Mouse (Mus musculus) liver, embryonic 14.5 days (tissue): ENCODE results near the gene Baz2a. TPM values are rescaled to one million over a fixed set of nuclear protein-coding genes. Genes with fewer than 3 reads are reported as not detected.
"Not testable (repeated sequence)": the region's sequence is repeated elsewhere in the genome, so short reads cannot be mapped to it uniquely, and the experiment has no call there.

Experiments used
- ATAC-seq: fragments of 200-750 bp; cut with Nextera tagmentation; 2 replicates; pipeline ENCODE4 v1.8.0; 2017; ENCODE audit warnings: moderate number of reproducible peaks, mild to moderate bottlenecking, moderate library complexity; ENCODE audit not compliant: insufficient read depth
- DNase-seq, 3 experiments: peaks; one replicate each; pipeline ENCODE4 v3.0.0-alpha.2; 2012 to 2013; ENCODE audit warnings: low read depth in 3 of 3, low spot score in 3 of 3
- H3K27ac ChIP-seq: fragments of 300-500 bp; sonication (generic); 2 replicates; pipeline ENCODE4 v1.5.1; 2014; ENCODE audit warnings: moderate library complexity, mild to moderate bottlenecking, control low read depth, inconsistent platforms
- H3K27me3 ChIP-seq: fragments of 300-500 bp; sonication (generic); 2 replicates; pipeline ENCODE4 v1.6.1; 2014; ENCODE audit warnings: mild to moderate bottlenecking, low read length, moderate library complexity; ENCODE audit not compliant: control insufficient read depth, insufficient read depth
- H3K36me3 ChIP-seq: fragments of 300-500 bp; sonication (generic); replicated peaks from 2 replicates; pipeline ENCODE4 v1.6.1; 2014; ENCODE audit warnings: low read depth; ENCODE audit not compliant: control insufficient read depth, insufficient read depth
- H3K4me1 ChIP-seq, 2 experiments: fragments of 200-500 bp in 1 of 2; fragments of 300-500 bp in 1 of 2; sonication (generic) in 1 of 2; replicated peaks; 2 replicates each; pipeline ENCODE4 v1.6.1; 2012 to 2014; ENCODE audit warnings: antibody characterized with exemption in 1 of 2, inconsistent platforms in 1 of 2, low read length in 1 of 2; ENCODE audit not compliant: control insufficient read depth in 2 of 2, insufficient read depth in 2 of 2
- H3K4me2 ChIP-seq: fragments of 300-500 bp; sonication (generic); 2 replicates; pipeline ENCODE4 v1.6.1; 2014; ENCODE audit warnings: low read depth, mild to moderate bottlenecking, control low read depth, moderate library complexity
- H3K4me3 ChIP-seq, 2 experiments: fragments of 200-500 bp in 1 of 2; fragments of 300-500 bp in 1 of 2; sonication (generic) in 1 of 2; 2 replicates each; pipeline ENCODE4 v1.5.1; 2012 to 2014; ENCODE audit warnings: low read depth in 2 of 2, low read length in 2 of 2, mild to moderate bottlenecking in 2 of 2, control low read depth in 1 of 2, inconsistent platforms in 1 of 2, moderate library complexity in 1 of 2; ENCODE audit not compliant: insufficient read depth in 1 of 2
- H3K9ac ChIP-seq: fragments of 300-500 bp; sonication (generic); replicated peaks from 2 replicates; pipeline ENCODE4 v1.6.1; 2014; ENCODE audit warnings: mild to moderate bottlenecking, control low read depth, moderate library complexity
- H3K9me3 ChIP-seq: fragments of 300-500 bp; sonication (generic); 2 replicates; pipeline ENCODE4 v1.6.1; 2016; ENCODE audit warnings: low read length, mixed read lengths; ENCODE audit not compliant: control insufficient read depth
- CTCF ChIP-seq: IDR thresholded peaks from 2 replicates; pipeline ENCODE4 v1.5.1; 2016; ENCODE audit warnings: antibody characterized with exemption, low read depth, control low read depth
- EP300 ChIP-seq: IDR thresholded peaks from 2 replicates; pipeline ENCODE4 v1.6.1; 2016; ENCODE audit warnings: antibody characterized with exemption, low read depth
- WGBS: fragments of 180-500 bp; shearing (Covaris S2); extraction: QIAGEN DNeasy Blood & Tissue Kit; methylation state at CpG from one replicate; pipeline ENCODE4 v1.1.7; 2014; ENCODE audit not compliant: insufficient replicate concordance; 5-methylcytosine and 5-hydroxymethylcytosine counted together
- polyA plus RNA-seq, 2 experiments: library from polyadenylated mRNA; depleted of rRNA in 1 of 2; stranded (reverse) in 1 of 2; unstranded in 1 of 2; fragments of >200 nt; fragmentation: Nextera tagmentation in 1 of 2; extraction: Ambion mirVana in 1 of 2; gene quantifications; 2 replicates each; pipeline versions ENCODE4 v1.2.1 to v1.2.3; 2012 to 2014

Baz2a gene
- polyA plus RNA-seq, 2 experiments, result 9.1 to 9.5 TPM

GRCm38 (mm10) chr10:128149592-128149991 lies 58.2 kb downstream of the Baz2a start:
- DNase-seq (peak; percentile 61 to 64 (median 63)), ATAC-seq (peak; percentile 98)
- H3K4me1 ChIP-seq, result peaks cover 11 to 12% of the 10 kb centered on the region in 2 experiments
- peak overlapping the region; percentile 76 for H3K9ac ChIP-seq
- no peaks in the 10 kb centered on the region for H3K9me3 ChIP-seq
- 2% methylated on average over 5 of the region's 5 CpGs for WGBS
- no peaks in the 10 kb centered on the region for H3K27me3 ChIP-seq
- H3K4me3 ChIP-seq, result peak overlapping the region; percentile 59 to 63
- peak overlapping the region; percentile 81 for H3K4me2 ChIP-seq
- H3K36me3 ChIP-seq, result no peaks in the 10 kb centered on the region
- H3K27ac ChIP-seq, result peak overlapping the region; percentile 77
- TF ChIP-seq EP300 (no peak), CTCF (peak; percentile 81)

GRCm38 (mm10) chr10:128150941-128151340 lies 59.6 kb downstream of the Baz2a start:
- TF ChIP-seq CTCF (no peak), EP300 (no peak)
- no peak overlapping the region for H3K4me2 ChIP-seq
- H3K36me3 ChIP-seq, result no peaks in the 10 kb centered on the region
- no peak overlapping the region for H3K27ac ChIP-seq
- H3K27me3 ChIP-seq, result no peaks in the 10 kb centered on the region
- ATAC-seq (no peak), DNase-seq (no peak)
- no peak overlapping the region for H3K4me3 ChIP-seq
- peaks cover 11 to 12% of the 10 kb centered on the region in 2 experiments for H3K4me1 ChIP-seq
- WGBS, result 84% methylated on average over 14 of the region's 14 CpGs
- no peak overlapping the region for H3K9ac ChIP-seq
- H3K9me3 ChIP-seq, result no peaks in the 10 kb centered on the region

GRCm38 (mm10) chr10:128153978-128154377 lies 62.6 kb downstream of the Baz2a start:
- H3K4me2 ChIP-seq, result no peak overlapping the region
- no peak for ATAC-seq
- H3K9ac ChIP-seq, result no peak overlapping the region
- no peak for DNase-seq
- no peak overlapping the region for H3K4me3 ChIP-seq
- WGBS, result 58% methylated on average over 3 of the region's 3 CpGs
- no peaks in the 10 kb centered on the region for H3K36me3 ChIP-seq
- H3K27ac ChIP-seq, result no peak overlapping the region
- H3K9me3 ChIP-seq, result no peaks in the 10 kb centered on the region
- no peaks in the 10 kb centered on the region for H3K27me3 ChIP-seq
- H3K4me1 ChIP-seq, result peaks cover 9 to 12% of the 10 kb centered on the region in 2 experiments
- TF ChIP-seq CTCF (no peak), EP300 (no peak)

- not testable (repeated sequence) for H3K9ac ChIP-seq, H3K4me3 ChIP-seq, H3K36me3 ChIP-seq, H3K4me1 ChIP-seq, ATAC-seq, H3K9me3 ChIP-seq, H3K27ac ChIP-seq, H3K27me3 ChIP-seq, H3K4me2 ChIP-seq, DNase-seq
- 57% methylated on average over 2 of the region's 3 CpGs for WGBS
Measured at GRCm38 (mm10) chr10:128165726-128166125, 74.3 kb downstream of the Baz2a start.

GRCm38 (mm10) chr10:128167091-128167490 lies 75.7 kb downstream of the Baz2a start:
- Histone ChIP-seq H3K27me3 (no peaks in the 10 kb centered on the region), H3K4me2 (no peak overlapping the region), H3K4me1 (no peaks in the 10 kb centered on the region; a peak in 1 of 4 replicates), H3K27ac (no peak overlapping the region), H3K9me3 (no peaks in the 10 kb centered on the region), H3K9ac (no peak overlapping the region), H3K36me3 (no peaks in the 10 kb centered on the region), H3K4me3 (no peak overlapping the region)
- no peak for TF ChIP-seq EP300
- TF ChIP-seq CTCF, result no peak
- no peak for DNase-seq
- no peak for ATAC-seq
- 33% methylated on average over 6 of the region's 6 CpGs for WGBS

GRCm38 (mm10) chr10:128171348-128171747 lies 80.0 kb downstream of the Baz2a start:
- not testable (repeated sequence) for H3K4me1 ChIP-seq, DNase-seq, H3K27ac ChIP-seq, H3K9ac ChIP-seq, ATAC-seq, H3K4me2 ChIP-seq, H3K9me3 ChIP-seq, H3K27me3 ChIP-seq, H3K36me3 ChIP-seq, H3K4me3 ChIP-seq
- 88% methylated on average over 10 of the region's 10 CpGs for WGBS
